Mouse (Mus musculus) liver, embryonic 16.5 days (tissue): ENCODE data around the gene Fam110a. TPM values are rescaled to one million over a fixed set of nuclear protein-coding genes. Genes with fewer than 3 reads are reported as not detected.

Experiments
- ATAC-seq: fragments of 200-750 bp; cut with Nextera tagmentation; 2 replicates; pipeline ENCODE4 v1.8.0; 2017; ENCODE audit warnings: low read depth, mild to moderate bottlenecking, moderate number of reproducible peaks, moderate library complexity
- H3K27ac ChIP-seq: fragments of 300-500 bp; sonication (generic); 2 replicates; pipeline ENCODE4 v1.5.1; 2014; ENCODE audit warnings: mild to moderate bottlenecking, low read length
- H3K27me3 ChIP-seq: fragments of 300-500 bp; sonication (generic); 2 replicates; pipeline ENCODE4 v1.6.1; 2014; ENCODE audit warnings: low read depth, low read length, mixed read lengths; ENCODE audit not compliant: control insufficient read depth, insufficient read depth
- H3K36me3 ChIP-seq: fragments of 300-500 bp; sonication (generic); 2 replicates; pipeline ENCODE4 v1.6.1; 2014; ENCODE audit warnings: mild to moderate bottlenecking; ENCODE audit not compliant: control insufficient read depth, insufficient read depth
- H3K4me1 ChIP-seq: fragments of 300-500 bp; sonication (generic); 2 replicates; pipeline ENCODE4 v1.6.1; 2014; ENCODE audit warnings: low read depth, low read length, mixed read lengths; ENCODE audit not compliant: control insufficient read depth
- H3K4me2 ChIP-seq: fragments of 300-500 bp; sonication (generic); 2 replicates; pipeline ENCODE4 v1.6.1; 2014; ENCODE audit warnings: low read depth, low read length, mixed read lengths
- H3K4me3 ChIP-seq: fragments of 300-500 bp; sonication (generic); 2 replicates; pipeline ENCODE4 v1.5.1; 2014; ENCODE audit warnings: low read depth, mild to moderate bottlenecking, low read length
- H3K9ac ChIP-seq: fragments of 300-500 bp; sonication (generic); 2 replicates; pipeline ENCODE4 v1.6.1; 2014; ENCODE audit warnings: low read depth, low read length
- H3K9me3 ChIP-seq: fragments of 300-500 bp; sonication (generic); replicated peaks from 2 replicates; pipeline ENCODE4 v1.6.1; 2016; ENCODE audit warnings: low read length; ENCODE audit not compliant: control insufficient read depth
- WGBS: fragments of 180-500 bp; shearing (Covaris S2); extraction: QIAGEN DNeasy Blood & Tissue Kit; methylation state at CpG from one replicate; pipeline ENCODE4 v1.1.7; 2014; ENCODE audit not compliant: insufficient replicate concordance; 5-methylcytosine and 5-hydroxymethylcytosine counted together
- polyA plus RNA-seq: library from polyadenylated mRNA; unstranded; fragments of >200 nt; fragmentation: Nextera tagmentation; extraction: Ambion mirVana; gene quantifications from 2 replicates; pipeline ENCODE4 v1.2.1, GENCODE M21; 2015

Fam110a gene
- polyA plus RNA-seq, 1 experiment from 2014 or later: 9.6 TPM

- Histone ChIP-seq H3K36me3 (no peaks in the 10 kb centered on the region), H3K27me3 (peaks cover 17% of the 10 kb centered on the region), H3K4me1 (peaks cover 30% of the 10 kb centered on the region), H3K9ac (no peak overlapping the region), H3K27ac (no peak overlapping the region), H3K4me3 (no peak overlapping the region), H3K4me2 (no peak overlapping the region), H3K9me3 (no peaks in the 10 kb centered on the region)
- WGBS: 77% methylated on average over 6 of the region's 6 CpGs
- no peak for ATAC-seq
Observed at GRCm38 (mm10) chr2:151969396-151969795, 10.6 kb downstream of the Fam110a start.

GRCm38 (mm10) chr2:151968986-151969385, 11.0 kb downstream of the Fam110a start:
- H3K4me2 ChIP-seq: no peak overlapping the region
- no peak overlapping the region for H3K27ac ChIP-seq
- no peaks in the 10 kb centered on the region for H3K36me3 ChIP-seq
- H3K4me1 ChIP-seq: peaks cover 26% of the 10 kb centered on the region
- no peak overlapping the region for H3K4me3 ChIP-seq
- no peak for ATAC-seq
- no peaks in the 10 kb centered on the region for H3K9me3 ChIP-seq
- peaks cover 13% of the 10 kb centered on the region for H3K27me3 ChIP-seq
- 79% methylated on average over 7 of the region's 7 CpGs for WGBS
- H3K9ac ChIP-seq: no peak overlapping the region

DNA sequence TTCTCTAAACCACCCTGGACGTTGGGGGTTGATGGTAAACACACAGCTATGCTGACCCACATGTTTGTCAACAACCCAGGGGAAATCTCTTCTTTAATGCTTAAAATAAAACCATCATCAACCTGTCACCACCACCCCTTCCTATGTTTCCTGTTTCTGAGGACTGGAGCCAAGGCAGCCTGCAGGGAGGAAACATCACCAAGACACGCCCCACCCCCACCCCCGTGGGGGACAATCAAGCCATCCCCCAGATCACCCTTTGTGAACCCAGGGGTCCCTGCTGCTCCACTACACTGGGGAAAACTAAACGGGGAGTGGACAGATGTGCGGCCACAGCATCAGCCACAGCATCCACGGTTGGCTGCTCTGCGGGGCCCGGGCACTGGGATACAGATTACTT, 11.6 kb downstream of the Fam110a start:
- no peaks in the 10 kb centered on the region for H3K9me3 ChIP-seq
- H3K27me3 ChIP-seq: peaks cover 8% of the 10 kb centered on the region
- H3K4me1 ChIP-seq: peaks cover 21% of the 10 kb centered on the region
- WGBS: 59% methylated on average over 8 of the region's 8 CpGs
- H3K4me3 ChIP-seq: no peak overlapping the region
- H3K4me2 ChIP-seq: no peak overlapping the region
- no peak for ATAC-seq
- H3K36me3 ChIP-seq: no peaks in the 10 kb centered on the region
- H3K9ac ChIP-seq: no peak overlapping the region
- no peak overlapping the region for H3K27ac ChIP-seq

DNA sequence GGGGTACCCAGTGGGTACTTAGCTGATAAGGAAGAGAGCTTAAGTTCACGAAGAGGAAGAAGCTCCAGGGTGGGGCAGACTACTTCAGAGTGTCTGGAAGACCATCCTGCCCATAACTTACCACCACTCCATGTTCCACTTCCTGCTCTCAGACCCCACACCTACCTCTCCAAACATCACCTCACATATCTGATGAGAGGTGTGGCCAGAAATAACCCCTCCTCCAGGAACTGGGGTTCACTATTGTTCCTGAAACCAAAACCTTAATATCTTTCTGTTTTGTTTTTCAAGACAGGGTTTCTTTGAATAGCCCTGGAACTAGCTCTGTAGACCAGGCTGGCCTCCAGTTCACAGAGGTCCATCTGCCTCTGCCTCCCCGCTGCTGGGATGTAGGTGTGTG, 12.2 kb downstream of the Fam110a start:
- 56% methylated on average over 2 of the region's 2 CpGs for WGBS
- Histone ChIP-seq H3K4me2 (no peak overlapping the region), H3K27ac (no peak overlapping the region), H3K36me3 (no peaks in the 10 kb centered on the region), H3K27me3 (peaks cover 1% of the 10 kb centered on the region), H3K9me3 (no peaks in the 10 kb centered on the region), H3K4me3 (no peak overlapping the region), H3K4me1 (peaks cover 18% of the 10 kb centered on the region), H3K9ac (no peak overlapping the region)
- no peak for ATAC-seq

- peaks cover 16% of the 10 kb centered on the region for H3K4me1 ChIP-seq
- no peak overlapping the region for H3K4me2 ChIP-seq
- WGBS: 54% methylated on average over 9 of the region's 9 CpGs
- no peak overlapping the region for H3K27ac ChIP-seq
- no peaks in the 10 kb centered on the region for H3K9me3 ChIP-seq
- no peaks in the 10 kb centered on the region for H3K27me3 ChIP-seq
- no peak overlapping the region for H3K9ac ChIP-seq
- no peaks in the 10 kb centered on the region for H3K36me3 ChIP-seq
- H3K4me3 ChIP-seq: no peak overlapping the region
- ATAC-seq: no peak
Observed at GRCm38 (mm10) chr2:151967176-151967750, 12.8 kb downstream of the Fam110a start.

GRCm38 (mm10) chr2:151964052-151964451, 16.0 kb downstream of the Fam110a start:
- Histone ChIP-seq H3K27me3 (no peaks in the 10 kb centered on the region), H3K36me3 (no peaks in the 10 kb centered on the region), H3K4me3 (no peak overlapping the region), H3K4me1 (peaks cover 10% of the 10 kb centered on the region), H3K27ac (no peak overlapping the region), H3K9me3 (no peaks in the 10 kb centered on the region), H3K9ac (no peak overlapping the region), H3K4me2 (no peak overlapping the region)
- WGBS: 47% methylated on average over 9 of the region's 9 CpGs
- ATAC-seq: no peak

DNA sequence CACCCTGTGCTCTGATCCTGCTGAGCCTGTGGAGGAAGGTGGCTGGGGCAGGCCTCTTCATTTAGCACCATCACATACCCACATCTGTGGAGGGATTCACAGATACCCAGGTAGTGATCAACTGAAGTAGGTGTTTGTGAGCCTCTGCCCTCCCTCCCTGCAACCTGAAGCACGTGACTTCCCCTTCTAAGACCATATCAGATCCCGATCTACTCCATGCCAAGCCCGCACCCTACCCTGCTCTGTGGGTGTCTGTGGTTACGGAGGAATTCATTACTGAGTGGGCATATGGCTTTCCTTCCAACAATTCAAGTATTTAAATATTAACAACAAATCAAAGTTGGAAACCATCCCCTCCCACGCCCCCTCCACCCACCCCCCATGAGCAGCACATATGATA, 16.7 kb downstream of the Fam110a start:
- Histone ChIP-seq H3K27me3 (no peaks in the 10 kb centered on the region), H3K4me2 (no peak overlapping the region), H3K27ac (no peak overlapping the region), H3K36me3 (no peaks in the 10 kb centered on the region), H3K9ac (no peak overlapping the region), H3K4me1 (peaks cover 10% of the 10 kb centered on the region), H3K9me3 (no peaks in the 10 kb centered on the region), H3K4me3 (no peak overlapping the region)
- 51% methylated on average over 5 of the region's 5 CpGs for WGBS
- no peak for ATAC-seq

DNA sequence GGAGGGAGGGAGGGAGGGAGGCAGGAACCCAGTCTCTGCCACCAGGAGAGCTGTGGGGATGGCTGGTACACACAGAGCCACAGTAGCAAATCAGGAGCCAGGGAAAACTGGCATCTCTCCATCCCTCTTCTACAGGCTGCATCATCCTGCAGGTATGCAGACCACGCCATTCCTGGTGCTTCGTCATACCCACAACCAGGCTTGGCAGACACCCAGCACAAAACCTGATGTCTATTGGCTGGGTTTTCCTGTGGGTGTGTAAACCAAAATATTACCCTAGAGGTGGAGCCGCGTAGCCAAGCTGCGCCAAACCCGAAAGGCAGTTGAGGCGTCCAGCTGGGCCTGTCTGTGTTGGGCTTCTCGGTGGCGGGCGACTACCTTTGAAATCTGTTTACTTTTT, 17.5 kb downstream of the Fam110a start:
- Histone ChIP-seq H3K4me3 (no peak overlapping the region), H3K27ac (no peak overlapping the region), H3K9ac (no peak overlapping the region), H3K4me1 (peaks cover 10% of the 10 kb centered on the region), H3K36me3 (no peaks in the 10 kb centered on the region), H3K27me3 (no peaks in the 10 kb centered on the region), H3K4me2 (no peak overlapping the region), H3K9me3 (no peaks in the 10 kb centered on the region)
- WGBS: 71% methylated on average over 10 of the region's 10 CpGs
- ATAC-seq: 0 out of 2 replicates have a peak, but pooled peaks have one; percentile 10

- no peaks in the 10 kb centered on the region for H3K9me3 ChIP-seq
- H3K4me2 ChIP-seq: no peak overlapping the region
- H3K27ac ChIP-seq: no peak overlapping the region
- H3K36me3 ChIP-seq: no peaks in the 10 kb centered on the region
- ATAC-seq: no peak
- no peak overlapping the region for H3K4me3 ChIP-seq
- no peaks in the 10 kb centered on the region for H3K27me3 ChIP-seq
- peaks cover 10% of the 10 kb centered on the region for H3K4me1 ChIP-seq
- no peak overlapping the region for H3K9ac ChIP-seq
- 45% methylated on average over 9 of the region's 9 CpGs for WGBS
Observed at GRCm38 (mm10) chr2:151961284-151962196, 18.5 kb downstream of the Fam110a start.
